Mouse (Mus musculus) embryonic facial prominence, embryonic 13.5 days (tissue): ENCODE results near the gene Jtb. TPM values are rescaled to one million over a fixed set of nuclear protein-coding genes. Genes with fewer than 3 reads are reported as not detected.
"Not testable (repeated sequence)": the region's sequence is repeated elsewhere in the genome, so short reads cannot be mapped to it uniquely, and the experiment has no call there.

Experiments used
- ATAC-seq: fragments of 200-750 bp; cut with Nextera tagmentation; 2 replicates; pipeline ENCODE4 v1.8.0; 2017; ENCODE audit warnings: low read depth; ENCODE audit not compliant: insufficient number of reproducible peaks, insufficient read depth, low FRiP score, low TSS enrichment
- H3K27ac ChIP-seq: fragments of 300-500 bp; sonication (generic); 2 replicates; pipeline ENCODE4 v1.5.1; 2015; ENCODE audit warnings: moderate library complexity, mild to moderate bottlenecking, inconsistent platforms
- H3K27me3 ChIP-seq: fragments of 300-500 bp; sonication (generic); 2 replicates; pipeline ENCODE4 v1.6.1; 2015; ENCODE audit warnings: mild to moderate bottlenecking, inconsistent platforms
- H3K36me3 ChIP-seq: fragments of 300-500 bp; sonication (generic); 2 replicates; pipeline ENCODE4 v1.6.1; 2015; ENCODE audit warnings: mild to moderate bottlenecking, inconsistent platforms
- H3K4me1 ChIP-seq: fragments of 300-500 bp; sonication (generic); 2 replicates; pipeline ENCODE4 v1.6.1; 2015; ENCODE audit warnings: inconsistent platforms
- H3K4me2 ChIP-seq: fragments of 300-500 bp; sonication (generic); 2 replicates; pipeline ENCODE4 v1.6.1; 2015; ENCODE audit warnings: moderate library complexity, mild to moderate bottlenecking, inconsistent platforms
- H3K4me3 ChIP-seq: fragments of 300-500 bp; sonication (generic); 2 replicates; pipeline ENCODE4 v1.5.1; 2015; ENCODE audit warnings: mild to moderate bottlenecking, inconsistent platforms
- H3K9ac ChIP-seq: fragments of 300-500 bp; sonication (generic); 2 replicates; pipeline ENCODE4 v1.6.1; 2015; ENCODE audit warnings: mild to moderate bottlenecking, inconsistent platforms
- H3K9me3 ChIP-seq: fragments of 300-500 bp; sonication (generic); 2 replicates; pipeline ENCODE4 v1.6.1; 2016; ENCODE audit warnings: inconsistent platforms
- WGBS: fragments of 180-500 bp; shearing (Covaris S2); methylation state at CpG from one replicate; pipeline ENCODE4 v1.1.7; 2015; ENCODE audit warnings: mixed read lengths; 5-methylcytosine and 5-hydroxymethylcytosine counted together
- polyA plus RNA-seq: library from polyadenylated mRNA; unstranded; fragments of >200 nt; fragmentation: Nextera tagmentation; extraction: Ambion mirVana; gene quantifications from 2 replicates; pipeline ENCODE4 v1.2.1, GENCODE M21; 2015

The Jtb gene
- polyA plus RNA-seq, 1 experiment from 2014 or later: 113 TPM

DNA sequence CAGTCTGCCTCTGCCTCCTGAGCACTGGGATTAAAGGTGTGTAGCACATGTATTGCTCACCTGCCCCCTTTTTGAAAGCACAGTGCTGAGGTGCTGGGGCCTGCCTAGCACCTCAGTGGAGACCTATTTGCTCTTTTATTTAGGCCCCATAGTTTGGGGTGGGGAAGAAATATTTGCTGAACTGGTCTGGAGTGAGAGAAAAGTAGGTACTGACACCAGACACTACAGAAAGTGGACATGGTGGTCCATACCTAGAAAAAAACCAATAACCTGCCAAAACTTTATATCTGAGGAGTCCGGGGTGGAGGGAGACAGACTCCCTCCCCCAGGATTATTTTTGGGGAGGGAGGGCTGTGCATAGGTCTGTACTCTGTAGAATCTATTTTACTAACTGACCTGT lies 21.8 kb downstream of the Jtb start:
- peaks cover 37% of the 10 kb centered on the region for H3K36me3 ChIP-seq
- H3K4me1 ChIP-seq: peaks cover 32% of the 10 kb centered on the region
- not testable (repeated sequence) for H3K9ac ChIP-seq, H3K27ac ChIP-seq, H3K4me3 ChIP-seq, ATAC-seq, H3K9me3 ChIP-seq, H3K27me3 ChIP-seq
- peak overlapping the region; percentile 82 for H3K4me2 ChIP-seq
- WGBS: 61% methylated on average over 1 of the region's 1 CpGs

- Histone ChIP-seq H3K4me2 (peak within 1 kb of the TSS; percentile 82), H3K9ac (peak within 1 kb of the TSS; percentile 97), H3K4me3 (peak within 1 kb of the TSS; percentile 98), H3K9me3 (no peaks in the 10 kb centered on the region), H3K27ac (peak within 1 kb of the TSS; percentile 88), H3K27me3 (no peaks in the 10 kb centered on the region), H3K36me3 (peaks cover 44% of the 10 kb centered on the region), H3K4me1 (peaks cover 28% of the 10 kb centered on the region)
- whole genome bisulfite sequencing: 1% methylated on average over 39 of the region's 40 CpGs
- peak; percentile 97 for ATAC-seq
These were observed 22.4 kb downstream of the Jtb start, which contains the start of gene Crtc2 for GRCm38 (mm10) chr3:90253653-90254418. Gene Crtc2 (plus strand): TSS chr3:90254163.

GRCm38 (mm10) chr3:90254419-90255193 lies 23.2 kb downstream of the Jtb start:
- WGBS: under 1% methylated on average over 41 of the region's 41 CpGs
- peak; percentile 39; the same call in 1 of the 2 replicates for ATAC-seq

DNA sequence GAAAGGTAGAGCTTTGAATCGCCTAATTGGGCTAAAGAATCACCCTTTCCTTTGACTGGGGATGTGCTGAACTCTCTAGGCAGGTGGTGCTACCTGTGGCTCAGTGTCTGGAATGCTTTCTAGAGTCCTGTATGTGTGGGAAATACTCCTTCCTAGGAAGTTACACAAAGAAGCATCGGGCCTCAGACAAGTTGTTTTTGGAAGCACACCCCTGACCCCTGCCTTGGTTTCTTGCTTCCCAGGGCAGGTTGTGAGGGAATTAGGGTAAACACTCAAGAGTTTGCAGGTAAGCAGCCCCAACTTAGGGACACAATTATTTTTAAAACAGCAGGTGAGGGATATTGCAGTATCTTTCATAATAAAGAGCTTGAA lies 23.8 kb downstream of the Jtb start:
- H3K4me1 ChIP-seq: peaks cover 18% of the 10 kb centered on the region
- peak overlapping the region; percentile 88; the same call in 1 of the 2 replicates for H3K27ac ChIP-seq
- no peaks in the 10 kb centered on the region for H3K27me3 ChIP-seq
- peak overlapping the region; percentile 82 for H3K4me2 ChIP-seq
- H3K9ac ChIP-seq: peak overlapping the region; percentile 97
- ATAC-seq: no peak
- WGBS: 17% methylated on average over 2 of the region's 2 CpGs
- no peaks in the 10 kb centered on the region for H3K9me3 ChIP-seq
- H3K4me3 ChIP-seq: peak overlapping the region; percentile 98
- peaks cover 49% of the 10 kb centered on the region for H3K36me3 ChIP-seq

More at GRCm38 (mm10) chr3:90254419-90255193, 23.2 kb downstream of the Jtb start:
- Histone ChIP-seq H3K4me3 (peak overlapping the region; percentile 98), H3K27ac (peak overlapping the region; percentile 88), H3K4me1 (peaks cover 21% of the 10 kb centered on the region), H3K9me3 (no peaks in the 10 kb centered on the region), H3K27me3 (no peaks in the 10 kb centered on the region), H3K36me3 (peaks cover 47% of the 10 kb centered on the region), H3K9ac (peak overlapping the region; percentile 97), H3K4me2 (peak overlapping the region; percentile 82)

GRCm38 (mm10) chr3:90255784-90256353 lies 24.5 kb downstream of the Jtb start:
- Histone ChIP-seq H3K4me3 (peak overlapping the region; percentile 98; the same call in 1 of the 2 replicates), H3K9ac (no peak overlapping the region)

DNA sequence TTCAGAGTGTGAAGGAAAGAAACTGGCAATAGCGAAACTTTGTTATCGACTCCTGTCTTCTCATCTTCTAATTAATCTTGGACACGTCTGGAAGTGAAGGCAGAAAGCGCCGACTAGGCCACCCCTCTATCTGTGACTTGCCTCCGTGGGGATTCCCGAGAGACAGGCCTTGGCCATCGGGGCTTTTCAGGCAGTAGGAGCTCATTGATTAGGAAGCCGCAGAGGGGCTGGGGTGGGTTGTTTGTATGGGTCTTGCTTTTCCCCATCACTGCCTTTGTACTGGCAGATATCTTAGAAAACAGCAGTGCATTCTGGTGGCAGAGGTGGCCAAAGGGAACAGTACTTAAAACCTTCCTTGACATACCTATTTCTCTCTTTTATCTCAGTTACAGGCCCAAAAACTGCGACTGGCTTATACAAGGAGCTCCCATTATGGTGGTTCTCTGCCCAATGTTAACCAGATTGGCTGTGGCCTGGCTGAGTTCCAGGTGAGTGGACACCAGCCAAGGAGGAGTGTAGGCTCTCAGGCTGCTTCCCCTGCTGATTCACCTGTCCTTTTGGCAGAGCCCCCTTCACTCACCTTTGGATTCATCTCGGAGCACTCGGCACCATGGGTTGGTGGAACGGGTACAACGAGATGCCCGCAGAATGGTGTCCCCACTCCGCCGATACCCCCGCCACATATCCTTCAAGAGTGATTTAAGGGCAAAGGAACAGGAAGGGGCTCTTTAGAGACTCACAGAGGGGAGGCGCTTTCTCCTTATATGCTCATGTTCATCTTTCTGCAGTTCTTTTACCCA lies 25.5 kb downstream of the Jtb start:
- peaks cover 49% of the 10 kb centered on the region for H3K36me3 ChIP-seq
- H3K4me2 ChIP-seq: no peak overlapping the region
- 92% methylated on average over 19 of the region's 19 CpGs for WGBS

More at GRCm38 (mm10) chr3:90255784-90256353, 24.5 kb downstream of the Jtb start:
- H3K4me1 ChIP-seq: peaks cover 18% of the 10 kb centered on the region
- no peak for ATAC-seq
- 89% methylated on average over 14 of the region's 14 CpGs for WGBS
- peaks cover 49% of the 10 kb centered on the region for H3K36me3 ChIP-seq
- H3K27me3 ChIP-seq: no peaks in the 10 kb centered on the region
- no peak overlapping the region for H3K27ac ChIP-seq
- H3K4me2 ChIP-seq: peak overlapping the region; percentile 82
- no peaks in the 10 kb centered on the region for H3K9me3 ChIP-seq

DNA sequence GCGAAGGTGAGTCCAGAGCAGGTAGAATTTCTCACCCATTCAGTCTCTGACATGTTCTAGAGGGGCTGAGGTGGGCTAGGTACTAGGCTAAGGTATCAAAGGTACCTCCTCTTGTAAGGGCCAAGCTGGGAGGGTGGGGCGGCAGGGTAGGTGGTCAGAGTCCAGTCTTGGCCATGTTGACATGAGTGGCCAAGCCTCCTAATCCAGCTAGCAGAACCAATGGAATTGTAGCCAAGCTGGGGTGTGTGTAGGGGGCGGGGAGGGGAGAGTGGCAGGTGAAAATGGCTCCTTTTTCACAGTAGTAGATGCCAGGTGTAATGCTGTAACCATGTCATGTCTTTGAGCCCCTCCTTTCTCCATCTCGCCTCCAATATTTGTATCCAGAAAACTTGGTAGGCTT lies 27.1 kb downstream of the Jtb start:
- Histone ChIP-seq H3K27ac (no peak overlapping the region), H3K9me3 (no peaks in the 10 kb centered on the region), H3K9ac (no peak overlapping the region), H3K36me3 (peaks cover 65% of the 10 kb centered on the region), H3K4me2 (no peak overlapping the region), H3K4me1 (peaks cover 18% of the 10 kb centered on the region), H3K27me3 (no peaks in the 10 kb centered on the region), H3K4me3 (no peak overlapping the region)
- 89% methylated on average over 4 of the region's 4 CpGs for WGBS
- no peak for ATAC-seq

More for the DNA sequence above, 25.5 kb downstream of the Jtb start:
- no peak overlapping the region for H3K9ac ChIP-seq
- peaks cover 18% of the 10 kb centered on the region for H3K4me1 ChIP-seq
- H3K27ac ChIP-seq: no peak overlapping the region
- no peak for ATAC-seq
- H3K4me3 ChIP-seq: no peak overlapping the region
- no peaks in the 10 kb centered on the region for H3K9me3 ChIP-seq
- H3K27me3 ChIP-seq: no peaks in the 10 kb centered on the region

GRCm38 (mm10) chr3:90263121-90263771 lies 31.8 kb downstream of the Jtb start:
- WGBS: 85% methylated on average over 5 of the region's 5 CpGs
- ATAC-seq: no peak

GRCm38 (mm10) chr3:90264687-90265033 lies 33.3 kb downstream of the Jtb start:
- H3K4me3 ChIP-seq: peak overlapping the region; percentile 79
- peak overlapping the region; percentile 85; the same call in 1 of the 2 replicates for H3K9ac ChIP-seq
- H3K4me1 ChIP-seq: peaks cover 15% of the 10 kb centered on the region
- no peaks in the 10 kb centered on the region for H3K27me3 ChIP-seq
- peaks cover 50% of the 10 kb centered on the region for H3K36me3 ChIP-seq
- ATAC-seq: no peak
- H3K4me2 ChIP-seq: peak overlapping the region; percentile 85
- WGBS: 35% methylated on average over 10 of the region's 10 CpGs
- H3K27ac ChIP-seq: peak overlapping the region; percentile 95
- no peaks in the 10 kb centered on the region for H3K9me3 ChIP-seq

More at GRCm38 (mm10) chr3:90263121-90263771, 31.8 kb downstream of the Jtb start:
- Histone ChIP-seq H3K9me3 (no peaks in the 10 kb centered on the region), H3K9ac (no peak overlapping the region), H3K27ac (no peak overlapping the region), H3K4me2 (no peak overlapping the region), H3K27me3 (no peaks in the 10 kb centered on the region), H3K36me3 (peaks cover 57% of the 10 kb centered on the region), H3K4me1 (peaks cover 15% of the 10 kb centered on the region), H3K4me3 (no peak overlapping the region)

GRCm38 (mm10) chr3:90265034-90265931 lies 33.9 kb downstream of the Jtb start, which contains the start of gene Dennd4b:
Gene Dennd4b (plus strand): TSS chr3:90265185.
- Histone ChIP-seq H3K4me1 (peaks cover 15% of the 10 kb centered on the region), H3K4me3 (peak within 1 kb of the TSS; percentile 79), H3K27ac (peak within 1 kb of the TSS; percentile 95), H3K4me2 (peak within 1 kb of the TSS; percentile 85), H3K27me3 (no peaks in the 10 kb centered on the region), H3K9ac (peak within 1 kb of the TSS; percentile 85), H3K36me3 (peaks cover 44% of the 10 kb centered on the region), H3K9me3 (no peaks in the 10 kb centered on the region)
- WGBS: under 1% methylated on average over 78 of the region's 87 CpGs
- peak; percentile 83 for ATAC-seq
